Mouse (Mus musculus) heart, postnatal 14 days (tissue): ENCODE measurements at regions not wholly inside any gene's neighbourhood (a gene's known extent, or its start where the extent isn't known, plus 50 kb on each side); places are given as distances from the start of the nearest gene placed in this dataset.

Experiments
- DNase-seq, 2 experiments: peaks; one replicate each; pipeline ENCODE4 v3.0.0; 2021 to 2022
- intact Hi-C: fragments of 180-260 bp; cut with DNase I; formaldehyde crosslinking; loops from one replicate; pipeline ENCODE4 v1.15.1; 2025

- intact Hi-C loops, result no loop called here
Measured at GRCm38 (mm10) chr13:28799474-28799873, 154.0 kb downstream of the Sox4 start.

GRCm38 (mm10) chr13:28797617-28798475 is 155.7 kb downstream of the Sox4 start:
- DNase-seq, result no peak
- intact Hi-C loops, result no loop called here

More at GRCm38 (mm10) chr13:28799474-28799873, 154.0 kb downstream of the Sox4 start:
- DNase-seq, result no peak

GRCm38 (mm10) chr13:28795274-28795673 is 158.2 kb downstream of the Sox4 start:
- no peak for DNase-seq
- intact Hi-C loops, result no loop called here

- intact Hi-C loops, result no loop called here
- DNase-seq, result no peak
Measured at GRCm38 (mm10) chr13:28794547-28794946, 159.0 kb downstream of the Sox4 start.

- intact Hi-C loops, result no loop called here
- no peak for DNase-seq
Measured at GRCm38 (mm10) chr13:28793166-28793935, 160.2 kb downstream of the Sox4 start.

GRCm38 (mm10) chr13:28792461-28793165 is 160.9 kb downstream of the Sox4 start:
- DNase-seq, result no peak
- intact Hi-C loops, result no loop called here

- no peak for DNase-seq
- intact Hi-C loops, result no loop called here
Measured at GRCm38 (mm10) chr13:28790381-28790780, 163.1 kb downstream of the Sox4 start.

- intact Hi-C loops, result no loop called here
- no peak for DNase-seq
Measured at GRCm38 (mm10) chr13:28787331-28787643, 166.2 kb downstream of the Sox4 start.

- DNase-seq, result no peak
- intact Hi-C loops, result no loop called here
Measured at GRCm38 (mm10) chr13:28786629-28787330, 166.7 kb downstream of the Sox4 start.

GRCm38 (mm10) chr13:28782497-28783246 is 170.8 kb downstream of the Sox4 start:
- DNase-seq, result no peak
- intact Hi-C loops, result no loop called here

GRCm38 (mm10) chr13:28782081-28782480 is 171.4 kb downstream of the Sox4 start:
- intact Hi-C loops, result no loop called here
- no peak for DNase-seq

GRCm38 (mm10) chr13:28781660-28782059 is 171.9 kb downstream of the Sox4 start:
- DNase-seq, result no peak
- intact Hi-C loops, result no loop called here

- DNase-seq, result no peak
- intact Hi-C loops, result no loop called here
Measured at GRCm38 (mm10) chr13:28780462-28780861, 173.1 kb downstream of the Sox4 start.

- DNase-seq, result no peak
- intact Hi-C loops, result no loop called here
Measured at GRCm38 (mm10) chr13:28775142-28775815, 178.2 kb downstream of the Sox4 start.

GRCm38 (mm10) chr13:28774649-28775048 is 178.9 kb downstream of the Sox4 start:
- intact Hi-C loops, result loop anchor here (5.0 kb wide), 2 partner anchors 113 to 158 kb away; no protein-coding TSS in a partner anchor
- DNase-seq, result no peak

GRCm38 (mm10) chr13:28773466-28773865 is 180.0 kb downstream of the Sox4 start:
- intact Hi-C loops, result loop anchor here (5.0 kb wide), 2 partner anchors 114 to 159 kb away; no protein-coding TSS in a partner anchor
- no peak for DNase-seq

GRCm38 (mm10) chr13:28770531-28770930 is 183.0 kb downstream of the Sox4 start:
- intact Hi-C loops, result loop anchor here (5.0 kb wide), 2 partner anchors 117 to 162 kb away; no protein-coding TSS in a partner anchor

GRCm38 (mm10) chr13:28770018-28770417 is 183.5 kb downstream of the Sox4 start:
- intact Hi-C loops, result loop anchor here (5.0 kb wide), 2 partner anchors 117 to 162 kb away; no protein-coding TSS in a partner anchor
- no peak for DNase-seq

More at GRCm38 (mm10) chr13:28770531-28770930, 183.0 kb downstream of the Sox4 start:
- DNase-seq, result peak; percentile 16 to 41
